14 mouse cellular contexts compared by ENCODE assay signal in genomic region chr13:59227523-59228058, GRCm38 (mm10).
DNase-seq lines count a peak whose midpoint lies in the region; ATAC-seq and TF ChIP-seq lines count a peak whose summit lies in the region.
"Had no signal": no experiment of that assay in that cellular context is flagged by ENCODE, and none has a peak within 500 bp of the region (broad histone marks: within the 10 kb centered on the region; RNA-seq: fewer than 3 reads in every experiment).

No protein-coding gene starts in this region.

- H3K36me3 ChIP-seq in heart, embryonic 14.5 days (ENCODE audit: control insufficient read depth, insufficient read depth, low read length), result no peaks in the 10 kb centered on the region
- no peaks in the 10 kb centered on the region for H3K36me3 ChIP-seq in lung, embryonic 15.5 days
- H3K36me3 ChIP-seq: embryonic facial prominence, embryonic 10.5 days; hindbrain, embryonic 12.5 days had no signal

- no peak overlapping the region for H3K4me3 ChIP-seq in gastrocnemius, adult 2 months
- H3K4me3 ChIP-seq in heart, embryonic 14.5 days (ENCODE audit: control insufficient read depth in 1 of 2, insufficient read depth in 1 of 2, low read depth in 1 of 2, low read length in 2 of 2), result no peak overlapping the region
- no peak overlapping the region for H3K4me3 ChIP-seq in lung, embryonic 15.5 days
- H3K4me3 ChIP-seq: embryonic facial prominence, embryonic 10.5 days; forebrain, embryonic 13.5 days; hindbrain, embryonic 12.5 days had no signal

- H3K27ac ChIP-seq in gastrocnemius, adult 2 months, result peak overlapping the region; percentile 75
- H3K27ac ChIP-seq in heart, embryonic 14.5 days (replicated peaks in 1 of 2; ENCODE audit: control insufficient read depth in 1 of 2, insufficient read depth in 1 of 2, low read depth in 2 of 2, low read length in 2 of 2), result no peak overlapping the region
- H3K27ac ChIP-seq in lung, embryonic 15.5 days, result no peak overlapping the region
- H3K27ac ChIP-seq: embryonic facial prominence, embryonic 10.5 days; forebrain, embryonic 13.5 days; hindbrain, embryonic 12.5 days had no signal

- 70% methylated on average over 13 of the region's 13 CpGs for WGBS in heart, embryonic 14.5 days
- WGBS in lung, embryonic 15.5 days, result 58% methylated on average over 13 of the region's 13 CpGs

- no peak for TF ChIP-seq CTCF in gastrocnemius, adult 2 months (IDR thresholded peaks at IDR 0.05)

- intact Hi-C loops in gastrocnemius, adult 2 months (cut with DNase I), result no loop called here

- peak overlapping the region; percentile 30; the same call in 1 of the 2 replicates for H3K4me2 ChIP-seq in heart, embryonic 14.5 days (ENCODE audit: low read length)
- no peak overlapping the region for H3K4me2 ChIP-seq in lung, embryonic 15.5 days
- H3K4me2 ChIP-seq: forebrain, embryonic 13.5 days; hindbrain, embryonic 12.5 days had no signal

- DNase-seq in gastrocnemius, adult 2 months, result no peak
- DNase-seq in gastrocnemius, adult 8-10 months (ENCODE audit: low spot score in 2 of 2), result no peak
- no peak for DNase-seq in heart, adult 8-10 months (ENCODE audit: low spot score)
- no peak for DNase-seq in lung, postnatal 14 days
- peak; percentile 73 for DNase-seq in MEL-GATA-1-ER (ENCODE audit: extremely low read depth, low read depth)
- DNase-seq in kidney, adult 8-10 months, result no peak
- DNase-seq: cerebellum, adult 2 months had no signal

- no peak for ATAC-seq in heart, embryonic 14.5 days (ENCODE audit: insufficient number of reproducible peaks, insufficient read depth, low FRiP score, low read depth)
- peak; percentile 8; the same call in 1 of the 2 replicates for ATAC-seq in lung, embryonic 15.5 days (ENCODE audit: borderline replicate concordance, extremely low read depth, low FRiP score, low TSS enrichment)
- ATAC-seq: forebrain, embryonic 13.5 days; hindbrain, embryonic 16.5 days; inflammation-experienced regulatory T-cells, adult 6 months had no signal

- H3K9ac ChIP-seq in heart, embryonic 14.5 days (ENCODE audit: low read length), result no peak overlapping the region
- H3K9ac ChIP-seq in lung, embryonic 15.5 days, result no peak overlapping the region
- H3K9ac ChIP-seq: forebrain, embryonic 13.5 days; hindbrain, embryonic 12.5 days had no signal

- H3K27me3 ChIP-seq in heart, embryonic 14.5 days (ENCODE audit: control insufficient read depth, insufficient read depth, low read length), result no peaks in the 10 kb centered on the region
- no peaks in the 10 kb centered on the region for H3K27me3 ChIP-seq in lung, embryonic 15.5 days
- H3K27me3 ChIP-seq: forebrain, embryonic 13.5 days; hindbrain, embryonic 12.5 days had no signal

- peaks cover 9 to 16% of the 10 kb centered on the region in 2 experiments for H3K4me1 ChIP-seq in heart, embryonic 14.5 days (ENCODE audit: control insufficient read depth in 2 of 2, insufficient read depth in 2 of 2, low read length in 2 of 2)
- peaks cover 8% of the 10 kb centered on the region; the same call in 1 of the 2 replicates for H3K4me1 ChIP-seq in lung, embryonic 15.5 days
- H3K4me1 ChIP-seq: embryonic facial prominence, embryonic 10.5 days; forebrain, embryonic 13.5 days had no signal

- H3K9me3 ChIP-seq in heart, embryonic 14.5 days (ENCODE audit: control insufficient read depth, low read length), result no peaks in the 10 kb centered on the region
- no peaks in the 10 kb centered on the region for H3K9me3 ChIP-seq in lung, embryonic 15.5 days
- H3K9me3 ChIP-seq: embryonic facial prominence, embryonic 10.5 days; forebrain, embryonic 13.5 days; hindbrain, embryonic 12.5 days had no signal
